Mouse (Mus musculus) kidney, postnatal 0 days (tissue): ENCODE data around the gene Col26a1. TPM values are rescaled to one million over a fixed set of nuclear protein-coding genes. Genes with fewer than 3 reads are reported as not detected.
A peak's percentile ranks its signal among the peaks of the same experiment; 100 is the strongest.

Experiments used
- ATAC-seq: fragments of 200-750 bp; cut with Nextera tagmentation; replicated peaks from 2 replicates; pipeline ENCODE4 v1.8.0; 2017; ENCODE audit warnings: low read depth, moderate number of reproducible peaks, moderate TSS enrichment, moderate library complexity; ENCODE audit not compliant: low FRiP score
- DNase-seq: peaks from one replicate; pipeline ENCODE4 v3.0.0-alpha.2; 2016; ENCODE audit warnings: low spot score
- H3K27ac ChIP-seq: fragments of 300-500 bp; sonication (generic); 2 replicates; pipeline ENCODE4 v1.5.1; 2014; ENCODE audit warnings: mild to moderate bottlenecking
- H3K27me3 ChIP-seq: fragments of 300-500 bp; sonication (generic); 2 replicates; pipeline ENCODE4 v1.6.1; 2014; ENCODE audit warnings: low read length, mixed read lengths; ENCODE audit not compliant: insufficient read depth
- H3K36me3 ChIP-seq: fragments of 300-500 bp; sonication (generic); 2 replicates; pipeline ENCODE4 v1.6.1; 2014; ENCODE audit warnings: low read length, mixed read lengths; ENCODE audit not compliant: insufficient read depth
- H3K4me1 ChIP-seq: fragments of 300-500 bp; sonication (generic); replicated peaks from 2 replicates; pipeline ENCODE4 v1.6.1; 2014; ENCODE audit warnings: antibody characterized with exemption, low read length, mixed read lengths; ENCODE audit not compliant: insufficient read depth
- H3K4me2 ChIP-seq: fragments of 300-500 bp; sonication (generic); 2 replicates; pipeline ENCODE4 v1.6.1; 2014; ENCODE audit warnings: mild to moderate bottlenecking, low read length, moderate library complexity, mixed read lengths
- H3K4me3 ChIP-seq: fragments of 300-500 bp; sonication (generic); replicated peaks from 2 replicates; pipeline ENCODE4 v1.5.1; 2014; ENCODE audit warnings: low read depth, low read length
- H3K9ac ChIP-seq: fragments of 300-500 bp; sonication (generic); 2 replicates; pipeline ENCODE4 v1.6.1; 2014; ENCODE audit warnings: low read depth, low read length
- H3K9me3 ChIP-seq: fragments of 300-500 bp; sonication (generic); replicated peaks from 2 replicates; pipeline ENCODE4 v1.6.1; 2016; ENCODE audit warnings: low read length, inconsistent platforms, mixed read lengths
- CTCF ChIP-seq: IDR thresholded peaks from 2 replicates; pipeline ENCODE4 v1.5.1; 2016; ENCODE audit warnings: antibody characterized with exemption, low read depth, mild to moderate bottlenecking, moderate library complexity
- WGBS: fragments of 180-500 bp; shearing (Covaris S2); extraction: QIAGEN DNeasy Blood & Tissue Kit; methylation state at CpG from one replicate; pipeline ENCODE4 v1.1.7; 2014; 5-methylcytosine and 5-hydroxymethylcytosine counted together
- polyA plus RNA-seq: library from polyadenylated mRNA; unstranded; fragments of >200 nt; fragmentation: Nextera tagmentation; extraction: Ambion mirVana; gene quantifications from 2 replicates; pipeline ENCODE4 v1.2.1, GENCODE M21; 2015

Gene Col26a1
- polyA plus RNA-seq, 1 experiment from 2014 or later = 47.1 TPM

GRCm38 (mm10) chr5:136820911-136821310 is 62.1 kb downstream of the Col26a1 start:
- Histone ChIP-seq H3K36me3 (no peaks in the 10 kb centered on the region), H3K9ac (no peak overlapping the region), H3K27ac (no peak overlapping the region), H3K4me1 (no peaks in the 10 kb centered on the region), H3K9me3 (no peaks in the 10 kb centered on the region), H3K27me3 (no peaks in the 10 kb centered on the region), H3K4me2 (no peak overlapping the region), H3K4me3 (no peak overlapping the region)
- WGBS = 92% methylated on average over 2 of the region's 2 CpGs
- ATAC-seq = no peak
- peak; percentile 11; the same call in 1 of the 2 replicates for TF ChIP-seq CTCF
- no peak for DNase-seq

GRCm38 (mm10) chr5:136819686-136820085 is 63.3 kb downstream of the Col26a1 start:
- TF ChIP-seq CTCF = no peak
- H3K4me2 ChIP-seq = no peak overlapping the region
- ATAC-seq = no peak
- 60% methylated on average over 11 of the region's 11 CpGs for WGBS
- H3K4me3 ChIP-seq = no peak overlapping the region
- no peak overlapping the region for H3K9ac ChIP-seq
- H3K36me3 ChIP-seq = no peaks in the 10 kb centered on the region
- no peaks in the 10 kb centered on the region for H3K4me1 ChIP-seq
- H3K27ac ChIP-seq = no peak overlapping the region
- no peaks in the 10 kb centered on the region for H3K9me3 ChIP-seq
- no peak for DNase-seq
- H3K27me3 ChIP-seq = no peaks in the 10 kb centered on the region

- Histone ChIP-seq H3K4me1 (no peaks in the 10 kb centered on the region), H3K9me3 (no peaks in the 10 kb centered on the region), H3K9ac (0 out of 2 replicates have a peak overlapping the region, but pooled peaks have one; percentile 31), H3K4me3 (peak overlapping the region; percentile 3; the same call in 1 of the 2 replicates), H3K27me3 (no peaks in the 10 kb centered on the region), H3K4me2 (peak overlapping the region; percentile 41), H3K36me3 (no peaks in the 10 kb centered on the region), H3K27ac (0 out of 2 replicates have a peak overlapping the region, but pooled peaks have one; percentile 6)
- no peak for TF ChIP-seq CTCF
- 42% methylated on average over 30 of the region's 30 CpGs for WGBS
- DNase-seq (peak; percentile 73), ATAC-seq (no peak)
Observed at GRCm38 (mm10) chr5:136810539-136811374, 72.3 kb downstream of the Col26a1 start.

GRCm38 (mm10) chr5:136806379-136807056 is 76.5 kb downstream of the Col26a1 start:
- Histone ChIP-seq H3K4me1 (no peaks in the 10 kb centered on the region; the same call in 1 of the 2 replicates), H3K9ac (no peak overlapping the region), H3K27ac (no peak overlapping the region), H3K36me3 (no peaks in the 10 kb centered on the region), H3K9me3 (no peaks in the 10 kb centered on the region), H3K4me3 (no peak overlapping the region), H3K27me3 (no peaks in the 10 kb centered on the region), H3K4me2 (no peak overlapping the region)
- no peak for TF ChIP-seq CTCF
- ATAC-seq (no peak), DNase-seq (no peak)
- 40% methylated on average over 16 of the region's 16 CpGs for WGBS

- Histone ChIP-seq H3K27ac (no peak overlapping the region), H3K9me3 (no peaks in the 10 kb centered on the region), H3K4me1 (no peaks in the 10 kb centered on the region; the same call in 1 of the 2 replicates), H3K27me3 (no peaks in the 10 kb centered on the region), H3K36me3 (no peaks in the 10 kb centered on the region), H3K4me2 (no peak overlapping the region), H3K9ac (no peak overlapping the region), H3K4me3 (no peak overlapping the region)
- 49% methylated on average over 6 of the region's 6 CpGs for WGBS
- ATAC-seq = no peak
- DNase-seq = peak; percentile 29
- TF ChIP-seq CTCF = no peak
Observed at GRCm38 (mm10) chr5:136805019-136805418, 78.0 kb downstream of the Col26a1 start.

- H3K4me1 ChIP-seq = no peaks in the 10 kb centered on the region; the same call in 1 of the 2 replicates
- TF ChIP-seq CTCF = no peak
- no peaks in the 10 kb centered on the region for H3K27me3 ChIP-seq
- WGBS = 61% methylated on average over 1 of the region's 1 CpGs
- H3K4me2 ChIP-seq = no peak overlapping the region
- no peak overlapping the region for H3K9ac ChIP-seq
- H3K4me3 ChIP-seq = no peak overlapping the region
- no peak overlapping the region for H3K27ac ChIP-seq
- no peak for DNase-seq
- H3K9me3 ChIP-seq = no peaks in the 10 kb centered on the region
- no peak for ATAC-seq
- no peaks in the 10 kb centered on the region for H3K36me3 ChIP-seq
Observed at GRCm38 (mm10) chr5:136804246-136804645, 78.8 kb downstream of the Col26a1 start.
